Mouse (Mus musculus): Measurements from ENCODE around the gene Coa6. TPM values are rescaled to one million over a fixed set of nuclear protein-coding genes. Genes with fewer than 3 reads are reported as not detected.

Coa6 gene
- polyA plus RNA-seq (2015; fragmentation: Nextera tagmentation; extraction: Ambion mirVana) = 34.9 and 35.3 TPM in 2 replicates

GRCm38 (mm10) chr8:126422174-126422919, at the start of gene Coa6:
TSS of gene Coa6 (plus strand) at chr8:126422515.

GRCm38 (mm10) chr8:126474299-126475187, 52.2 kb downstream of the Coa6 start, which contains the start of gene Tarbp1:
TSS of gene Tarbp1 (minus strand) at chr8:126475065.

Other genes starting within 250 kb of the Coa6 start
- gene Slc35f3, start 124.0 kb upstream of the Coa6 start, polyA plus RNA-seq (2015; fragmentation: Nextera tagmentation; extraction: Ambion mirVana) = 0.16 TPM in 1 of 2 replicates, not detected in the other
- gene Tarbp1, start 52.5 kb downstream of the Coa6 start, polyA plus RNA-seq (2015; fragmentation: Nextera tagmentation; extraction: Ambion mirVana) = 1.9 and 2.3 TPM in 2 replicates
- 10.2 and 12.1 TPM in 2 replicates for gene Irf2bp2, start 171.5 kb downstream of the Coa6 start, polyA plus RNA-seq (2015; fragmentation: Nextera tagmentation; extraction: Ambion mirVana)